Mouse (Mus musculus): ENCODE results near the gene Fes.
"Not testable (repeated sequence)": the region's sequence is repeated elsewhere in the genome, so short reads cannot be mapped to it uniquely, and the experiment has no call there.

The Fes gene

DNA sequence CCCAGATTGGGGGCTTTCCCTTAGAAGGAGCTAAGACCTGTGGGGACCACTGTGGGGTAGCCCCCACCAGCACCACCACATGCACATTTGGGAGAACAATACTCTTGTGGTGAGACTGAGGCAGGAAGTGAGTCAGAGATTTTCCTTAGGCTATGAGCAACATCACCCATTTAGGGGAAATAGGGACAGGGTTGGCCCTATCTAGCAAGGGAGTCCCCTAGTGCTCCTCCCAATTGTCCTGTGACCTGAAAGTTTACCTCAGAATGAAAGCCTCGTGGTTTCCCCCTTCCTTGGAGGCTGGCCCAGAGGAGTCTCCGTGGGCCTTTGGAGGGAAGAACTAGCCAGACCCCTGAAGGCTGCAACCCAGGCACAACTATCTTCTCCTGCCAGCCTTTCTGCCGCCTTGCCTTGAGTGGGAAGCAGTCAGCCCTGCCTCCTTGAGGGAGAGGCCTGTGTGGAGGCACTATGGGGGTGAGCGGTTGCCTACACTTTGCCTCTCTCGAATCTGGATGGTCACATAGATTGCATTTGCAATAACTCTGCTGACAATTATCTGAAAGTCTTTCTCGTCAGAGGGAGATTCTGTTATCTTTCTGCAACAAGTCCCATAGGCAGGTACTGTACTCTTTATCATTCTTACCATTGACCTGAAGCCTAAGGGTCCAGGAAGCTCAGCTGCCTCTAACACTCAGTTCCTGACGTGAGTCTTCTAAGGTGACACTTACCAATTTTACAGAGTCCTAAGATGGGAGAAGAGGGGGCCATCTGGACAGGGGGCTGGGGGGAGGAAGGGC lies 16.6 kb upstream of the Fes start:
- DNase-seq (ENCODE audit: low spot score in 2 of 2) = no peak

DNA sequence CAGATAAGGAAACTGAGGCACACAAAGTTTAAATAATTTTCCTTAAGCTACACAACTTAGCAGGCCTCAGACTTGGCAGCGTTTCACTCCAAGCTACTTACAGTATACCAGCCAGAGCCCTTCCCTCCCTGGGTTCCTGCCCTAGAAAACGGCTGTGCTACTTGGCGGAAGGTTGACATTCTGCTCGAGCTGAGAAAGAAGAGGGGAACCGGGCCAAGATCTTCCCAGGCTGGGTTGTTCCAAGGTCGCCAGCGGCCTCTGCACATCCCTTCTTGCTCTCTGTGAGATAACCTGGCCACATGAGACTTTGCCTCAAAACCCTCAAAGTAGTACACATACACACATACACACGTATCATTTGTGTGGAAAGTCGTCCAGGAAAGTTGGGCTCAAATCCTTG lies 15.8 kb upstream of the Fes start:
- peak in 1 of 2 experiments; percentile 50 for DNase-seq (ENCODE audit: low spot score in 2 of 2)

DNA sequence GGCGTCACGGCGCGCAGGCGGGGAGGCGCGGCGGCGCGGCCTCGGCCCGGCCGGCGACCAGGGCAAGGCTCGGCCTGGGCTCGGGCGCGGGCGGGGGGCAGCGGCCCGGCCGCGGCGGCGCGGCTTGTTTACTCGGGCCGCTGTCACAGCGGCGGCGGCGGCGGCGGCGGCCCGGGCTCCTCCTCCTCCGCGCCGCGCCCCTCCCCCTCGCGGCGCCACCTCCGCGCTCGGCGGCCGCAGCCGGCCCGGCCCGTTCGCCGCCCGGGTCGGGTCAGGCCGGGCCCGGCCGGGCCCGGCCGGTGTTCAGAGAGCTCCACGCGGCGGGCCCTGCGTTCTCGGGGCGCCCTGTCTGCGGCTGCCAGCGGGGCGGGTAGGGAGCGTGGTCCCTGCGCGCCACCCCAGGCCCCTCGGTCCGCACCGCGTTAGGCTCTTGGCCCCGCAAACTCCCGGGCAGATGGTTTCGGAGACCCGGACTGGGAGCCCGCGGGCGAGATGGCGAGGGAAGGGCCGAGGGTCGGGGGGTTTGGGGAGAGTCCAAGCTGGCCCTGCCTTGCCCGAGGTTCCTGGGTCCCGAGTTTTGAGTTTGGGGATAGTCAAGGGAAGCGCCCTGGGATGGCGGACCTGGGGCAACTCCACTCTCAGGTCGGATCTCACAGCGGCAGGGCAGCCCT lies 15.0 kb upstream of the Fes start:
- peak; percentile 49 to 57 for DNase-seq (ENCODE audit: low spot score in 2 of 2)

DNA sequence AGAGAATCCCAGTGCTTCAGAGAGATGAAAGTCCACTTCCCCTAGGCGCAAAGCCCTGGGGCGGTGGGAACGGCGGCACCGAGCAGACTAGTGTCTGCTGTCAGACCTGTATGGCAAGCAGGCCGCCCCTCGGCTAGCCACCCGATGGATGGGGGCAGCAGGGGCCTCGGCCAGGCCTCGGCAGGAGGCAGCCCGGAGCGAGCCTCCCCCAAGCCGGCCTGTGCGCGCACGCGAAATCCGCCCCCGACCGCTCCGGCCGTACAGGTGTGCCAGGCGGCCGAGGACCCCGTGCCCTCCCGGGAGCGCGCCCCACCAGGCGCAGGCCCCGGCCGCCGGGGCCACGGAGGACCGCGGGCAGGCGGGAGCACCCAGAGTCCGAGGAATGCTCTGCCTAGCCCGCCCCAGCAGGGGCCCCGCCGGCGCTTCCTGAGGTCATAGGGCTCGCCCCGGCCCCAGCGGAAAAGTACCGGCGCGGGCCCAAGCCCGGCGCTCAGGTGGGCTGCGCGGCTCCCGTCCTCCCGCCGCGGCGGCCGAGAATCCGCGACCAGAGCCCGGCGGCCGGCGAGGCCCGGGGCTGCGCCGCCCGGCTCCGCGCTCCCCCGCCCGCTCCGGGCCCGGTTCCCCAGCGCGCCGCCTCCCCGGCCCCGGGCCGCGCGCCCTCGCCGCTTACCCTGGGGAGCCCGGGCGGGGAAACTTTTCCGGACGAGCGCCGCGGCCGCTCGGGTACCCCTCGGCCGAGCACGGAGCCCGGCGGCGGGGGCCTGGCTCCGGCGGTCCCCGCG lies 14.3 kb upstream of the Fes start:
- peak in 1 of 2 experiments; percentile 61 for DNase-seq (ENCODE audit: low spot score in 2 of 2)

DNA sequence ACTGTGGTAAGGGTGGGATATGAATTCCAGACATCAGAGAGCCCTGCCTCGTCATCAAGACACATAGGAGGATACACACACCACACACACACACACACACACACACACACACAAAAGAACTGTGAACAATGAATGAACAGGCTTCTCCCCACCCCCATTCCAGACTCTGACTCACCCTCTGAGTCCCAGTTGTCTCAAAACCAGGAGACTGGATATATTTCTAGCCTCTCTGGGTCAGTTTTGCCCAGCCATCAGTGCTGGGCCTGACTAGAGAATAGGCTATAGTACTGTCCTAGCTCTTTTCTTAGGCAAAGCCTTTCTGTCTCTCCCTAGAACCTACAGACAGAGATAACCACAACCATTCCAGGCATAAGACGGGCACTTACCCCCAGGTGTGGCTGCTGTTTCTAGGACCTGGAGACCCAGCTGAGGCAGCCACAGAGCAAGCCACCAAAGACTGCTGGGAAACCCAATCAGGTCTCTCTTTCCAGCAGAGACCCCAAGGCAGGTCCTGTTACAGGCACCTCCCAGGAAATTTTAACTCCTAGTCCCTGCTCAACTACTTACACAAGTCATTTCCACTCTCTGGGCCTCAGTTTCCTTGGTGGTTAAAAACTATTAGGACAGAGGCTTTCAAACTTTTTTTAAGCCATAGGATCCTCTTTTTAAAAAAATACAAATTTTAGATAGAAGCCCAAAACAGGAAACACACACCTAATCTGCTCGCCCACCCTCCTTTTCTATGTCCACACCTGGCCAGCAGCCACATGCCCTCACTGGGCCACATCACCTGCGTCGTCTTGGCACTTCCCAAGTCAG lies 13.5 kb upstream of the Fes start:
- no peak for DNase-seq (ENCODE audit: low spot score in 2 of 2)

DNA sequence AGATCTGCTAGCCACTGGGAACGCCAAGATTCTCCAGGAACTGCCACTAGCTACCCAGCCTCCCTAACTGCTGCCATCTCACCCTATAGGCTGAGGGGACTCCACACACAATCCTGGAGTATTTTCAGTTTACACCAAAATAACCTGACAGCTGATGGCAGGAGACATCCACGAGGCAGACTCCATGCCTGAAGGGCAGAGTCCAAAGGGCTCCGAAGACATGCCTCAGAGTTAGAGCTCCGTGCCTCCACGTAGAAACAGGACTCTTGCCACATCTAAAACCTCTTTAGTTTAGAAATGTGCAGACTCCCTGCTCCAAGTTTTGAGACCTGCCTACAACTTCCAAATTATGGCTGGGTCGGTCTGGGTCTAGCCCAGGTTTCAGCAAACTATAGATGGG lies 12.8 kb upstream of the Fes start:
- no peak for DNase-seq (ENCODE audit: low spot score in 2 of 2)

DNA sequence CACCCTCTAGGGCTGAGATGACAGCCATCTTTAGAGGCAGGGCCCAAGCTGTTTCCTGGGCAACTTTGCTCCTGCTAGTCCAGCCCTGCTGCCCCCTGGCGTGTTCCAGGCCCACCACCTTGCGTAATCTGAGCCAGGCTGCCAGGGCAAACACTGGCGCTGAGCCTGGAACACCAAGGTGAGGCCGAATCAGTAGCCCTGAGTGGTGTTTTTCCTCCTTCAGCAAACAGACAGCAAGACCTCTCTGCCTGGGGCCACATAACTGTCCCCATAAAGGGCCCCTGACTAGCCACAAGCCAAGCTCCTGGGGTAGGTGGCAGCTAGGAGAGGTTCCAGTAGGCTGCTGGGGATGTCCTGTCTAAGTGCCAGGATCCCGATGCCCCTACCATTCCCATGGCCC lies 12.4 kb upstream of the Fes start:
- peak; percentile 58 to 70 for DNase-seq (ENCODE audit: low spot score in 2 of 2)

DNA sequence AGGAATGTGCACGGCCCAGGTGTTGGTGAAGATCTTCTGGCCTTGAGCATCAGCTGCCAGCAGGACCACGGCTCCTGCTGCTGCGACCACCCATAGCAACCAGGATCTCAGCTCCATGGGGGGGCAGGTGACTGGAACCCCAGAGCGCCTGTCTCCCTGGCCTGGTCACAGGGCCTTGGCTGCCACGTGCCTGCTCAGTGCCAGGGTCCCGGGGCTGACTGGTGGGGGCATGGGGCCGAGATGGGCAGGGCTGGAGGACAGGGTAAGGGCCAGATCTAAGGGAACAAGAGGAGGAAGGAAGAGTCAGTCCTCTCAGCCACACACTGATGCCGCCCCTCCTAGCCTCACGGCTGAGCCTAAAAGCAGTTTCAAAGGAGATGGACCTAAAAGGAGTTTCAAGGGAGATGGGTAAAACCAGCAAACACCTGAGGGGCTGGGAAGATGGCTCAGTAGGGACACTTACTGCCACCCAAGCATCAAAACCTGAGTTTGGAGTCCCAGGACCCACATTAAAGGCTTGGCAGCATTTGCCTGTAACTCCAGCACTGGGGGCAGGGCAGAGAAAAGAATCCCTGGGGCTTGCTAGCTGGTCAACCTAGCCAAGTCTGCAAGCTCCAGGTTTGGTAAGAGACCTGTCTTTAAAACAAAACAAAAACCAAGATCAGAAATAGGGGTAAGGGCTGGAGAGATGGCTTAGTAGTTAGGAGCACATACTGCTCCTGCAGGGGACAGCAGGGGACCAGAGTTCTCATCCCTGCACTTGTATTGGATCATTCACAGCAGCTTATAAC lies 11.1 kb upstream of the Fes start:
- no peak for DNase-seq (ENCODE audit: low spot score in 2 of 2)

DNA sequence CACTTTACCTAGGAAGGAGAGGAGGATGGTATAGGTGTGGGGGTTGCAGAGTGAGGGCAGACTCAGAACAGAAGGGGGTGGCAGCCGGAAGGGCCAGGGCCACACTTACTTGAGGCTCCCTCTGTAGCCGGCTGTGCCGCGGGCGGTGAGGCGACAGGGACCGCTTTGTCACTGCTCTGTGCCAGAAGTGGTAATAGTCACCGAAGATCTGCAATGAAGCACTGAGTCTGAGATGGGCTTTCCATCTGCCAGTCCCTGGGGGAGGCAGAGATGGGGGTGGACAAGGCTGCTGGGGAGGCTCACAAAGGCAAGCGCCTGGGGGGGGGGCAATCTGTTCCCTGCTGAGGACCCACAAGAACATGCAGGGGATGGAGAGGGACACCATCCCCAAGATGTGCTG lies 10.2 kb upstream of the Fes start:
- no peak for DNase-seq (ENCODE audit: low spot score in 2 of 2)

DNA sequence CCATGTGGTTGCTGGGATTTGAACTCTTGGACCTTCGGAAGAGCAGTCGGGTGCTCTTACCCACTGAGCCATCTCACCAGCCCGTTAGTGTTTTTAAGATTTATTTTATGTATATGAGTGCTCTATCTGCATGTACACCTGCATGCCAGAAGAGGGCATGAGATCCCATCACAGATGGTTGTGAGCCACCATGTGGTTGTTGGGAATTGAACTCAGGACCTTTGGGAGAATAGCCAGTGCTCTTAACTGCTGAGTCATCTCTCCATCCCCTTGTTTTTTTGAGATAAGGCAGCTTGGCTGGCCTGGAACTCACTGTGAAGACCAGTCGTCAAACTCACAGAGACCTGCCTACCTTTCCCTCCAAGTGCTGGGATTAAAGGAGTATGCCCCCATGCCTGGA lies 8.7 kb upstream of the Fes start:
- DNase-seq (ENCODE audit: low spot score in 2 of 2) = not testable (repeated sequence)

DNA sequence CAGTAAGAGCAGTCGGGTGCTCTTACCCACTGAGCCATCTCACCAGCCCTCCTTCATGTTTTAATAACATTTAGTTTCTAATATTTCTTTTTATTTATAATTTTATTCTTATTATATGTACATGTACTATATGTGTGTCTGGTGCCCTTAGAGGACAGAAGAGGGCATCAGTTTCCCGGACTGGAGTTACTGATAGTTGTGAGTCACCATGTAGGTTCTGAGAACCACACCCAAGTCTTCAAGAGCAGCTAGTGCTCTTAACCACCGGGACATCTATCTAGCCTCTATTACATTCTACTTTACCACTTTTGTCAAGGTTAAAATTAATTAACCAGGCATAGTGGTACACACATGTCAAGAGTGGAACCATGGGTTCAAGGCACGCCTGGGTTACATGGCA lies 6.9 kb upstream of the Fes start:
- no peak for DNase-seq (ENCODE audit: low spot score in 2 of 2)

DNA sequence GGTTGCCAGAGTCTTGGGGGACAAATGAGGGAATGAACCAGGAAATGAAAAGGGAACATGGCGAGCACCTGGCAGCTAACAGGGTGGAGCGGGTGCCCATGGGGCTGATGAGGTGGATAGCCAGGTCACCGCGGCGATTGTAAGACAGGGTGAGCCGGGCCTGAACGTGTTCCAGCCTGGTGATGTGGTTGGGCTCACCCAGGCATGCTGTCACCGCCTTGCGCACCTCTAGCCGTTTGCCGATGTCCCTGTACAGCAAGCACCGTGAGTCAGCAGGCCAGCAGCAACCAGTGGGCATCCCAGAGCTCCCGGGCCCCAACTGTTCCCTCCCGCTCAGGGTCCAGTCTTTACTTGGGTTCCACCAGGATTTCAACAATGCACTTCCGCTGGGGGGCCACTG lies 4.4 kb upstream of the Fes start:
- DNase-seq (ENCODE audit: low spot score in 2 of 2) = peak in 1 of 2 experiments; percentile 59

DNA sequence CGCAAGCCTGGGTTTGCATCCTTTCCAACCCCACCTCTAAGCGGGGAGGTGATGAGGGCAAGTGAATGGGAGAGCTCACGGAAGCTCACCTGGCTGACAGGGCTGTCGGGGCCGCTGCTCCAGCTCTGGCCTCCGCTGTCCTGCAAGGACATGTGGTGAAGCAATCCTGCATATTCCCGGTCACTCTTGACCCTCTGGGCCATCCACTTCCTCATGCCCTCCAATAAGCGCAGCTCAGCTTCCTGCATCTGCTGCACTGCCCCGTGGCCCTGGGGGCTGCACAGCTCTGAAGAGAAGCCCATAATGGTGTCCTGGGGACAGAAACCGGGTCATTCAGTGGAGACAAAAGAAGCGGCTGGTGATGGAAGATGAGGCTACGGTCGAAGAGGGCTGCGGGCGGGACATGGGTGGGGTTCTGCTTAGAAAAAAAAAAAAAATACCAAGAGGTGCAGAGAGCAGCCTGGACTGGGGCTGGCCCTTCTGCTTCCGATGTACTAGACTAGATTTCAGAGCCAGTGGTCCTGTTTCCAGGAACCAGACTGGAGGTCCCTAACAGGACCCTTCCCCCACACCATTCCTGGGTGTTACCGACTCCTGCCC lies 613 bp downstream of the Fes start:
- no peak for DNase-seq (ENCODE audit: low spot score in 2 of 2)

DNA sequence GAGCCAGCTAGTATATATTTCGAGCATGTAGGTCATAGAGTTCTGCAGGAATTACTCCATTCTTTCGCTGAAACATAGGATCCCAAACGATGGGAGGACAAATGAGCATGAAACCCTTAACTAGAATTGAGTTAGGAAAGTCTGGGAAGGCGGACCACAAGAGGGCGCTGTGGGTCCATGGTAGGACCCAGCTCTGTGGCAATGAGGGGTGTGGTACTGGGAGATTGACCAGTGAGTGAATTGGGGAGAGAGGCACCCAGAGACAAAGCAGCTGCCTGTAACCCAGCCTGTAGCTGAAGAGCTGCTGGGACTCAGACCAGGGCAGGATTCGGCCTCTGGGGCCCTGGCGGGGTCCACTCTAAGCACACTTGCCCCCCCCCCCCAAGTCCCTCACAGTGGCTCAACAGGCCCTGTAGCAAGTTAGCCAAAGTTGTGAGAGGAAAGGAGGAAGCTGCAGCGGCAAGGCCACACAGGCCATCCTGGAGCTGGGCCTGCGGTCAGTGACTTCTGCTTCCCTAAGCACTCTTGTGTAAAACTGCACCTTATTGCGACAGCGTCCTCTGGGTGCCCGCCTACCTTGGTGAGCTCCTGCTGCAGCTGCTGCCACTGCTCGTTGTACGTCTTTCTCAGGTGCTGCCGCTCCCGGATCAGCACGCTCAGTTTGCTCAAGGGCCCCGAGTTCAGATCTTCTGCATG lies 1.4 kb downstream of the Fes start:
- DNase-seq (ENCODE audit: low spot score in 2 of 2) = peak; percentile 82 to 86

DNA sequence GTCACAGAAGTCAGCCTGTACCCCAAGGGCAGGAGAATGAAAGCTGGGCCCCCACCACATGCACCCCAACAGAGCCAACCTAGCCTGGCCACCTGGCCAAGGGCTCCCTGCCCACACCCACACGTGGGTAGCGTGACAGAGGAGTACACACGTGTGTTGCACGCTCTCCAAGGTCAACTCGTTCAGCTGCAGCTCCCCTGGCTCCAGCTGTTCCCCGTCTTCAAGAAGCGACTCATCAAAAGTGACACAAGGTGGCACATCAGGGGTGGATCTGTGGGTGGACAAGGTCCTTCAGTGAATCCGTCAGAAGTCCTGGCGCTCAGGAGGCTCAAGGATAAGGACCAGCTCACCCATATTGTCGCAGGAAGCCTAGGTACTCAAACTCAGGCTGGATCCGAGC lies 4.8 kb downstream of the Fes start:
- no peak for DNase-seq (ENCODE audit: low spot score in 2 of 2)

DNA sequence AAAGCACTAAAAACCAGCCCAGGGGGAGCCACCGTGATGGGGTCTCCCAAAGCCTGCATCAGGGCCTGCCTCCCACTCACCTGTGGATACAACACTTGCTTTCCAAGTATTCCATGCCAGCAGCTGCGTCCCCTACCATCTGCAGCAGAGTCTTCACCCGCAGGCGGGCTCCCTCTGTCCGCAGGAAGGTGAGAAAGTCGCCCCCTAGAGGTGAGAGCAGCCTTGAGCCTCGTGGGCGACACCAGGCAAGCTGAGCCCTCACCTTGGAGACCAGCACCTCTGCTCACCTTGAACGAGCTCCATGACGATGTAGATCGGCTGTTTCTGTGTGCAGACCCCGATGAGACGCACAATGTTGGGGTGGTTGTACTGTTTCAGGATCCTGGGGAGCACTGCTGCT lies 8.2 kb downstream of the Fes start:
- DNase-seq (ENCODE audit: low spot score in 2 of 2) = no peak

DNA sequence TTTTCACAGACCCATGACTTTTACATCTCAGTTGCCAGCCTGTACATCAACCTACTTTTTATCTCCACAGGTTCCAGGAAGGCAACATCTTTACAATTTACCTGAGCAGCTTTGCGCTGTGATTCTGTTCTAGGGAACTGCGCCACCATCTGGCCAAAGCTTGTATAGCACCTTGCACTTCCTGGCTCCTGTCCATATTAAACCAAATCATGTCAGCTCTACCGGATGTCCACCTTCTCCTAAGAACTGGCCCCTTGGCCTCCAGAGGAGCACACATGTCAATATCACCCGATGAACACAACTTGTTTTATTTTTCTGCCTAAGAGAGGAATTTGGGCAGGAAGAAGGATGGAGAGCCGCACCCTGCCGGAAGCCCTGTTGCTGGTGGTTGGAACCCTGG lies 10.3 kb downstream of the Fes start:
- DNase-seq (ENCODE audit: low spot score in 2 of 2) = peak in 1 of 2 experiments; percentile 56

DNA sequence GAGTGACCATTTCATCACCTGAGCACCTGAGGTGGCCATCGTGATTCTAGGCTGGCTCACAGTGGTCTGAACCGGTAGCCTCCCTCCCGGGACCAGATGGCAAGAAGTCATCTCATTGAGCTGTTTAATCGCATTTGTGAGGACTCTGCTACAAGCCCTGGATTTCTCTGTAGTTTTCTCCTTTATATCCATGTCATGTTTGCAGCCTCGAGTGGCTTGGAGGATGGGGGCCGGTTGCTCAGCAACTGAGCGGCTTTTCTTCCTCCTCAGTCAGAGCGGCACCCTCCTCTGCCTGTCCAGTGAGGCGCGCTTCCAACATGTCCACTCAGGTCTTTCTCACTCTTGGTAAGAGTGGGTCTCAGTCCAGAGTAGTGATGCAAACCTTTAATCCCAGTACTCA lies 11.6 kb downstream of the Fes start:
- no peak for DNase-seq (ENCODE audit: low spot score in 2 of 2)

DNA sequence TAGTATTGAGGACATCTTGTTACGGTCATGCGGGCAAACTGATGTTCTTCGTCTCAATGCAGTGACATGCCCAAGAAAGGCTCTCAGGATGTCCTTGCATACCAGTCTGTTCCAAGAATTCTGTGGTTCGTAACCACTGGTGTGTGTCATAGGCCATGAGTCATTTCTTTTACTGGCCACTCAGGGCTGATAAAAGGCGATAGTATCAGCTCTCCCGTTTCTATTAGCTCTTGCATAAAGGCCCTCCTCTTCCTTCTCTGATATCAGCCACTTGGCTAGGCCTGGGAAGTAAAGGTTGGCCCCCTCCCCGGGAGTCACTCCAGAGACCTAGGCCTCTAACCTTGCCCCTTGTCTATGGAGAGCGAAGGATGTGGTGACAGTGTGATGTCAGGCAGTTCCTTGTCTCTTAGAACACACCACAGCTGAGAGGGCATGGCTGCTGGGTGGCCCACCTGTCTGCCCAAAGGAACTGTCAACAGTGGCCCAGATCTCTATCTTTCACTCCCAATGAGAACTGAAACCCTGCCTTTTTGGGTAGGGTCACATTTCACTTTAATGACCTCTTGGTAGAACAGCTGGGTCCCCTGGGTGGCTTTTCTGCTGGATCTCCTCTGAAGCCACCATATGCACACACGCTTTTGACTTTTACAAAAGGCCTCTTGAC lies 12.2 kb downstream of the Fes start:
- DNase-seq (ENCODE audit: low spot score in 2 of 2) = peak in 1 of 2 experiments; percentile 63
